Mouse (Mus musculus): ENCODE measurements around the gene Wfdc1.

Gene Wfdc1

DNA sequence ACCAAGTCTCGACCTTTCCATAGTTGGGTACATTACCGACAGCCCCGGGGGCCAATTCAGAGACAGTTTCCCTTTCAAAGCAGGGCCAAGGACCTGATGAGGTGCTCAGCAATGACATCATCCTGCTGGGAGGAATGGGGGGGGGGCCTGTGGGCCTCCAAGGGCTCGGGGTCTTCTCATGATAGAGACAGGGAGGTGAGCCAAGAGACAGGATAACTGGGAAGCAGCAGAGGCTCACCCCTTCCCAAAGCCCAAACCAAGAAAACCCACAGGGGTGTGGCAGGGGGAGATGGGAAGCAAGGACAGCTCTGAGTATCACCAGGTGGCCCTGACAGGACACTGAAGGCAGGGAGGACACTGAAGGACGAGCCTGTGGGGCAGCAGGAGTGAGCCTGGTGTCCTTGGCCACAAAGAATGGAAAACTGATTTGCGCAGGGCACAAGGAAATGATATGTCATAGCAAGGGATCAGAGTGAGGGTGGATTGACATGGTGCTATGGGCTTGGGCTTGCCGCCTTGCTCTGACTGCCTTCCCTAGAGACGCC, 62.3 kb downstream of the Wfdc1 start:
- no peak for DNase-seq (ENCODE audit: low read depth, low spot score)

DNA sequence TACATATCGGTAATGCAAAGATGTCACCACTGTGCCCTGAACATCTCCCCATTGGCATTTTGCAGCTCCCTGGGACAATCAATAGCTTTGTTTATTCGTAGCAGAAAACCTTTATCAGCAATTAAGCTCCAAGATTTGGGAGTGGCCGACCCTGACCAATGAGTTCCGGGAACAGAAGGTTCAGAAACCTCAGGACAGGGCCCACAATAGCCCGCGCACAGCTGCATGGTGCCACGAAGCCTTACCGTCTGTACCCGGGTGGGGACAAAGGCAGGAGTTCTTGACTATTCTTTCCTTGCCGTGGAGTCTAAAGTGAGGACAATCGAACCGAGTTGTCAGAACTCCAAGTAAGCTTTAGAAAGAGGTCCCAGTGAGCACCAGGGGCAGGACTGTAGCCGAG, 65.9 kb downstream of the Wfdc1 start:
- no peak for DNase-seq (ENCODE audit: low read depth, low spot score)

DNA sequence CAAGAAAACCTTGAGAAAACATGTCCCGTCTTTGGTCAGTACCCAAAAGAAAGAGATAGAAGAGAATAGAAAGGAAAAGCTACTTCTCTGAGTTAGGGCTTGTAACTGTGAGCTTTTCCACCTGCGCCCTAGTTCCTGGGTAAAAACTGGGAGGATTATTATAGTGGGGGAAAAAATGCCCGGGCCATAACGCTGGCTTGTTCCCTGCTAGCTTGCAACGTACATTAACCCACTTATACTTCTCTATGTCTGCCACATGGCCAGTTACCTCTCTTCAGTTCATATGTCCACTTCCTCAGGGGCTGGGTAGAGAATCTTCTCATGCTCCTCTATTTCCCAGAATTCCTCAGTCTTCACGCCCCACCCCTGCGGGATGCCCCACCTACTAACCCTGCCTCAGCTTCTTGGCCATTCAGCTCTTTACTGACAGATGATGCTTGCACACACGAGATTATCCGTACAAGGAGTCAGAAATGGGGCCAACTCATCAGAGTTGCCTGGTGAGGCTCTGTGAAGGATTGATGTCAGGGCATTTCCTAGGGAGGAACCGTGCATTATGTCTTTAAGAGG, 70.3 kb downstream of the Wfdc1 start:
- no peak for DNase-seq (ENCODE audit: low read depth, low spot score)

DNA sequence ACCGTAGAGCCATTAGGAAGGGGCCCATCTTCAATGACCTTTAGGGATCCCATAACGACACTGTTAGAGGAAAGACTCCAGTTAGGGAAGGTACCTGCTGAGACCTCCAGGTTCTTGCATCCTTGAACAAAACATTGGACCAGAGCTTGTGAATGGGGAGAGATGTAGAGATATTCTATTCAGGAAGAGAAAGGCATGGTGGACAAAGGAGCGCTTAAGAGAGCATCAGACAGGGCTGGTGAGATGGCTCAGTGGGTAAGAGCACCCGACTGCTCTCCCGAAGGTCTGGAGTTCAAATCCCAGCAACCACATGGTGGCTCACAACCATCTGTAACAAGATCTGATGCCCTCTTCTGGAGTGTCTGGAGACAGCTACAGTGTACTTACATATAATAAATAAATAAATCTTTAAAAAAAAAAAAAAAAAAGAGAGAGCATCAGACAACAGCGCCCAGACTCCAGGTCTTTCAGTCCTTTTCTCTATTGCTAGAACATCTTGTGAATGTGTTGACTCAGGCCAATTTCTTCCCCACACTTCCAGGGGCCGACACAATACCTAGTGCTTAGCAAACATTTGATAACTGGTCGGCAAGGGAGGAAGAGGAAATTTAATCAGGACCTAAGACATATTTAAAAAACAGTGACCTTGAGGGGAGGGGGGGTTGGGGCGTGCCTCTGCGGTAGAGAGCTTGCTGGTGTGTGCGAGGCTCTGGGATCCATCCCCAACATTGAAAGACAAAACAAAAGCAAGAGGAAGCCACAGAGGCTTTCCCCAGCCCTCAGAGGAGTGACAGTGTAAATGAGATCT, 71.1 kb downstream of the Wfdc1 start:
- no peak for DNase-seq (ENCODE audit: low read depth, low spot score)
